Mouse (Mus musculus) MEL (cell line): ENCODE results near the gene Mcub. TPM values are rescaled to one million over a fixed set of nuclear protein-coding genes. Genes with fewer than 3 reads are reported as not detected.
A peak's percentile ranks its signal among the peaks of the same experiment; 100 is the strongest.

ENCODE experiments used
- DNase-seq: peaks from one replicate; pipeline ENCODE4 v3.0.0; 2011; ENCODE audit warnings: low read depth, low spot score
- H3K27ac ChIP-seq: 2 replicates; pipeline ENCODE4 v1.5.1; 2012; ENCODE audit warnings: low read depth, mild to moderate bottlenecking, control low read depth, low read length, moderate library complexity; ENCODE audit not compliant: control insufficient read depth
- H3K27me3 ChIP-seq, 2 experiments: fragments of 150-350 bp in 1 of 2; sonication (generic) in 1 of 2; 2 replicates each; pipeline ENCODE4 v1.6.1; 2012; ENCODE audit warnings: low read length in 2 of 2, mild to moderate bottlenecking in 2 of 2, improper control_type of control experiment in 1 of 2, moderate library complexity in 1 of 2; ENCODE audit not compliant: insufficient read depth in 2 of 2, control insufficient read depth in 1 of 2
- H3K36me3 ChIP-seq, 2 experiments: 2 replicates each; pipeline ENCODE4 v1.6.1; 2012 to 2014; ENCODE audit warnings: low read length in 2 of 2, improper control_type of control experiment in 1 of 2, inconsistent platforms in 1 of 2, mild to moderate bottlenecking in 1 of 2; ENCODE audit not compliant: insufficient read depth in 2 of 2, control insufficient read depth in 1 of 2
- H3K4me1 ChIP-seq, 2 experiments: fragments of 150-350 bp in 1 of 2; sonication (generic) in 1 of 2; 2 replicates each; pipeline ENCODE4 v1.6.1; 2012; ENCODE audit warnings: low read length in 2 of 2, improper control_type of control experiment in 1 of 2, mild to moderate bottlenecking in 1 of 2; ENCODE audit not compliant: insufficient read depth in 2 of 2, control insufficient read depth in 1 of 2
- H3K4me3 ChIP-seq, 2 experiments: fragments of 150-350 bp in 1 of 2; sonication (generic) in 1 of 2; 2 replicates each; pipeline ENCODE4 v1.5.1; 2012; ENCODE audit warnings: low read depth in 2 of 2, low read length in 2 of 2, mild to moderate bottlenecking in 2 of 2, moderate library complexity in 2 of 2, control low read depth in 1 of 2, improper control_type of control experiment in 1 of 2; ENCODE audit not compliant: control insufficient read depth in 1 of 2, insufficient read depth in 1 of 2
- H3K79me2 ChIP-seq: 2 replicates; pipeline ENCODE4 v1.6.1; 2012; ENCODE audit warnings: mild to moderate bottlenecking, low read length, moderate library complexity; ENCODE audit not compliant: control insufficient read depth, poor library complexity, insufficient read depth
- H3K9ac ChIP-seq: 2 replicates; pipeline ENCODE4 v1.6.1; 2012; ENCODE audit warnings: low read depth, mild to moderate bottlenecking, control low read depth, low read length, moderate library complexity; ENCODE audit not compliant: control insufficient read depth, poor library complexity, severe bottlenecking
- H3K9me3 ChIP-seq: fragments of 150-350 bp; sonication (generic); replicated peaks from 2 replicates; pipeline ENCODE4 v1.6.1; 2012; ENCODE audit warnings: mild to moderate bottlenecking, low read length, improper control_type of control experiment, moderate library complexity; ENCODE audit not compliant: insufficient read depth
- CHD1 ChIP-seq: IDR thresholded peaks from 2 replicates; pipeline ENCODE4 v1.6.1; 2012; ENCODE audit warnings: low read depth, mild to moderate bottlenecking, inconsistent platforms, low read length, improper control_type of control experiment
- CTCF ChIP-seq, 3 experiments: IDR thresholded peaks in 2 of 3; conservative IDR thresholded peaks in 1 of 3; 2 replicates each; pipeline ENCODE4 v1.5.1; 2011 to 2012; ENCODE audit warnings: low read length in 3 of 3, low read depth in 2 of 3, mild to moderate bottlenecking in 2 of 3, improper control_type of control experiment in 1 of 3, inconsistent platforms in 1 of 3, mixed read lengths in 1 of 3, moderate library complexity in 1 of 3; ENCODE audit not compliant: control insufficient read depth in 1 of 3, insufficient read depth in 1 of 3, poor library complexity in 1 of 3, severe bottlenecking in 1 of 3
- E2F4 ChIP-seq: IDR thresholded peaks from 2 replicates; pipeline ENCODE4 v1.6.1; 2011; ENCODE audit warnings: low read depth, low read length, improper control_type of control experiment, borderline replicate concordance
- ELF1 ChIP-seq: IDR thresholded peaks from 2 replicates; pipeline ENCODE4 v1.6.1; 2014; ENCODE audit warnings: low read depth, mild to moderate bottlenecking, inconsistent platforms, low read length, improper control_type of control experiment, moderate library complexity
- MAFK ChIP-seq: IDR thresholded peaks from 2 replicates; pipeline ENCODE4 v1.6.1; 2011; ENCODE audit warnings: low read depth, mild to moderate bottlenecking, low read length, improper control_type of control experiment, borderline replicate concordance
- MEF2A ChIP-seq: IDR thresholded peaks from 2 replicates; pipeline ENCODE4 v1.6.1; 2014; ENCODE audit warnings: low read depth, mild to moderate bottlenecking, inconsistent platforms, low read length, improper control_type of control experiment; ENCODE audit not compliant: poor library complexity, insufficient replicate concordance, severe bottlenecking; ENCODE audit errors: extremely low read depth
- NRF1 ChIP-seq: IDR thresholded peaks from 2 replicates; pipeline ENCODE4 v1.6.1; 2014; ENCODE audit warnings: low read depth, mild to moderate bottlenecking, inconsistent platforms, low read length, improper control_type of control experiment, moderate library complexity; ENCODE audit not compliant: poor library complexity, insufficient read depth, severe bottlenecking
- POLR2AphosphoS2 ChIP-seq: IDR thresholded peaks from 2 replicates; pipeline ENCODE4 v1.6.1; 2011; ENCODE audit warnings: low read length, improper control_type of control experiment
- POLR2AphosphoS5 ChIP-seq: IDR thresholded peaks from 2 replicates; pipeline ENCODE4 v1.6.1; 2012; ENCODE audit warnings: low read depth, borderline replicate concordance, mild to moderate bottlenecking, inconsistent platforms, low read length, moderate library complexity, mixed read lengths
- RAD21 ChIP-seq: IDR thresholded peaks from 2 replicates; pipeline ENCODE4 v1.6.1; 2011; ENCODE audit warnings: mild to moderate bottlenecking, low read depth, low read length, improper control_type of control experiment
- RCOR1 ChIP-seq: IDR thresholded peaks from 2 replicates; pipeline ENCODE4 v1.6.1; 2012; ENCODE audit warnings: low read depth, mild to moderate bottlenecking, inconsistent platforms, low read length, improper control_type of control experiment
- SIN3A ChIP-seq: IDR thresholded peaks from 2 replicates; pipeline ENCODE4 v1.6.1; 2012; ENCODE audit warnings: low read length, improper control_type of control experiment, inconsistent platforms
- TBP ChIP-seq: IDR thresholded peaks from 2 replicates; pipeline ENCODE4 v1.8.0; 2011; ENCODE audit warnings: low read depth, low read length, improper control_type of control experiment
- USF2 ChIP-seq, 2 experiments: IDR thresholded peaks; 2 replicates each; pipeline ENCODE4 v1.6.1; 2011 to 2012; ENCODE audit warnings: improper control_type of control experiment in 2 of 2, low read length in 2 of 2, borderline replicate concordance in 1 of 2, inconsistent platforms in 1 of 2, low read depth in 1 of 2, mild to moderate bottlenecking in 1 of 2; ENCODE audit not compliant: insufficient read depth in 1 of 2
- ZMIZ1 ChIP-seq: IDR thresholded peaks from 2 replicates; pipeline ENCODE4 v1.6.1; 2012; ENCODE audit warnings: low read depth, mild to moderate bottlenecking, inconsistent platforms, low read length, improper control_type of control experiment, moderate library complexity
- polyA plus RNA-seq, 2 experiments: library from polyadenylated mRNA; stranded (reverse) in 1 of 2; unstranded in 1 of 2; fragments of >175 nt in 1 of 2; fragments of >200 nt in 1 of 2; gene quantifications; 2 replicates each; pipeline versions ENCODE4 v1.2.1 to v1.2.4; 2012; ENCODE audit warnings: low replicate concordance in 2 of 2, low read depth in 1 of 2; ENCODE audit not compliant: insufficient read length in 2 of 2, insufficient read depth in 1 of 2, missing spikeins in 1 of 2
- total RNA-seq: library from RNA; depleted of rRNA; stranded (reverse); fragments of 300-350 nt; gene quantifications from 2 replicates; pipeline ENCODE4 v1.2.3, GENCODE M21; 2012

Gene Mcub
- total and polyA plus RNA-seq, 3 experiments = not detected

- no peak for TF ChIP-seq NRF1
- no peak for TF ChIP-seq RCOR1
- TF ChIP-seq, all 39 proteins: peak for 0
- Histone ChIP-seq H3K9me3 (no peaks in the 10 kb centered on the region), H3K4me1 (peaks cover 0 to 18% of the 10 kb centered on the region in 2 experiments; a peak in 3 of 4 replicates), H3K79me2 (no peaks in the 10 kb centered on the region), H3K4me3 (no peak overlapping the region), H3K36me3 (peaks cover 2 to 10% of the 10 kb centered on the region in 2 experiments; a peak in 3 of 4 replicates), H3K9ac (no peak overlapping the region), H3K27ac (no peak overlapping the region), H3K27me3 (no peaks in the 10 kb centered on the region)
- peak; percentile 61 for DNase-seq
Measured at GRCm38 (mm10) chr3:129898886-129899285, 71.1 kb downstream of the Mcub start.

- Histone ChIP-seq H3K9me3 (no peaks in the 10 kb centered on the region), H3K79me2 (no peaks in the 10 kb centered on the region), H3K4me1 (peaks cover 0 to 7% of the 10 kb centered on the region in 2 experiments; a peak in 1 of 4 replicates), H3K4me3 (no peak overlapping the region), H3K36me3 (peaks cover 0 to 11% of the 10 kb centered on the region in 2 experiments; a peak in 2 of 4 replicates), H3K27me3 (no peaks in the 10 kb centered on the region), H3K27ac (no peak overlapping the region), H3K9ac (no peak overlapping the region)
- no peak for DNase-seq
- TF ChIP-seq POLR2AphosphoS2 (0 out of 2 replicates have a peak, but pooled peaks have one; percentile 50), TBP (no peak)
Measured at GRCm38 (mm10) chr3:129896591-129896990, 73.4 kb downstream of the Mcub start.

- no peaks in the 10 kb centered on the region for H3K27me3 ChIP-seq
- DNase-seq = no peak
- H3K9me3 ChIP-seq = no peaks in the 10 kb centered on the region
- no peak overlapping the region for H3K27ac ChIP-seq
- no peaks in the 10 kb centered on the region for H3K4me1 ChIP-seq
- H3K36me3 ChIP-seq = peaks cover 0 to 20% of the 10 kb centered on the region in 2 experiments; a peak in 2 of 4 replicates
- H3K9ac ChIP-seq = no peak overlapping the region
- TF ChIP-seq CTCF (IDR thresholded peaks at IDR 0.05 in 2 of 3, conservative IDR thresholded peaks at IDR 0.05 in 1 of 3; ENCODE audit: control insufficient read depth in 1 of 3, insufficient read depth in 1 of 3, low read depth in 2 of 3, low read length in 3 of 3, poor library complexity in 1 of 3, severe bottlenecking in 1 of 3) (no peak), ZMIZ1 (no peak), CHD1 (no peak), USF2 (IDR thresholded peaks at IDR 0.05; ENCODE audit: borderline replicate concordance in 1 of 2, insufficient read depth in 1 of 2, low read depth in 1 of 2, low read length in 2 of 2) (no peak), MEF2A (no peak), RAD21 (no peak), POLR2AphosphoS5 (no peak), ELF1 (no peak), SIN3A (no peak), E2F4 (no peak), MAFK (no peak)
- H3K4me3 ChIP-seq = no peak overlapping the region
- H3K79me2 ChIP-seq = no peaks in the 10 kb centered on the region
Measured at GRCm38 (mm10) chr3:129893143-129893542, 76.9 kb downstream of the Mcub start.
